Mouse (Mus musculus): ENCODE measurements around the gene Sptbn4. TPM values are rescaled to one million over a fixed set of nuclear protein-coding genes. Genes with fewer than 3 reads are reported as not detected.

Sptbn4 gene
- polyA plus RNA-seq, 1 experiment from 2014 or later, result 0.09 TPM

GRCm38 (mm10) chr7:27381560-27381959 is 65.9 kb downstream of the Sptbn4 start:
- no peak overlapping the region for H3K4me2 ChIP-seq
- no peaks in the 10 kb centered on the region for H3K36me3 ChIP-seq (replicated peaks)
- ATAC-seq (ENCODE audit: insufficient read depth), result no peak
- H3K27me3 ChIP-seq, result peaks cover 52% of the 10 kb centered on the region
- H3K4me1 ChIP-seq (replicated peaks), result peaks cover 14% of the 10 kb centered on the region
- 49% methylated on average over 4 of the region's 4 CpGs for WGBS (ENCODE audit: insufficient replicate concordance)
- no peak overlapping the region for H3K9ac ChIP-seq
- H3K9me3 ChIP-seq (replicated peaks), result no peaks in the 10 kb centered on the region
- no peak overlapping the region for H3K4me3 ChIP-seq (replicated peaks)
- no peak overlapping the region for H3K27ac ChIP-seq (replicated peaks)

GRCm38 (mm10) chr7:27381009-27381408 is 66.5 kb downstream of the Sptbn4 start:
- Histone ChIP-seq H3K4me1 (replicated peaks) (peaks cover 14% of the 10 kb centered on the region), H3K27ac (replicated peaks) (no peak overlapping the region), H3K9ac (no peak overlapping the region), H3K27me3 (peaks cover 58% of the 10 kb centered on the region), H3K4me3 (replicated peaks) (no peak overlapping the region), H3K9me3 (replicated peaks) (no peaks in the 10 kb centered on the region), H3K4me2 (no peak overlapping the region), H3K36me3 (replicated peaks) (no peaks in the 10 kb centered on the region)
- WGBS (ENCODE audit: insufficient replicate concordance), result 15% methylated on average over 1 of the region's 1 CpGs
- ATAC-seq (ENCODE audit: insufficient read depth), result no peak

GRCm38 (mm10) chr7:27379836-27380235 is 67.7 kb downstream of the Sptbn4 start:
- H3K36me3 ChIP-seq (replicated peaks), result no peaks in the 10 kb centered on the region
- H3K27ac ChIP-seq (replicated peaks), result no peak overlapping the region
- H3K27me3 ChIP-seq, result peaks cover 59% of the 10 kb centered on the region
- peaks cover 14% of the 10 kb centered on the region for H3K4me1 ChIP-seq (replicated peaks)
- WGBS (ENCODE audit: insufficient replicate concordance), result 73% methylated on average over 6 of the region's 6 CpGs
- H3K4me2 ChIP-seq, result no peak overlapping the region
- H3K9ac ChIP-seq, result no peak overlapping the region
- no peak for ATAC-seq (ENCODE audit: insufficient read depth)
- no peaks in the 10 kb centered on the region for H3K9me3 ChIP-seq (replicated peaks)
- H3K4me3 ChIP-seq (replicated peaks), result no peak overlapping the region

- 17% methylated on average over 4 of the region's 4 CpGs for WGBS (ENCODE audit: insufficient replicate concordance)
- no peak overlapping the region for H3K9ac ChIP-seq
- ATAC-seq (ENCODE audit: insufficient read depth), result no peak
- peaks cover 6% of the 10 kb centered on the region for H3K4me1 ChIP-seq (replicated peaks)
- H3K4me2 ChIP-seq, result no peak overlapping the region
- H3K27me3 ChIP-seq, result peaks cover 62% of the 10 kb centered on the region
- no peaks in the 10 kb centered on the region for H3K9me3 ChIP-seq (replicated peaks)
- no peak overlapping the region for H3K27ac ChIP-seq (replicated peaks)
- no peak overlapping the region for H3K4me3 ChIP-seq (replicated peaks)
- H3K36me3 ChIP-seq (replicated peaks), result no peaks in the 10 kb centered on the region
Measured at GRCm38 (mm10) chr7:27378431-27378830, 69.1 kb downstream of the Sptbn4 start.

GRCm38 (mm10) chr7:27375274-27375673 is 72.2 kb downstream of the Sptbn4 start:
- Histone ChIP-seq H3K36me3 (replicated peaks) (no peaks in the 10 kb centered on the region), H3K27me3 (peaks cover 86% of the 10 kb centered on the region), H3K9me3 (replicated peaks) (no peaks in the 10 kb centered on the region), H3K27ac (replicated peaks) (no peak overlapping the region), H3K4me3 (replicated peaks) (no peak overlapping the region), H3K4me2 (no peak overlapping the region), H3K4me1 (replicated peaks) (0 out of 2 replicates have a peak, but pooled peaks cover 4% of the 10 kb centered on the region), H3K9ac (no peak overlapping the region)
- no peak for ATAC-seq (ENCODE audit: insufficient read depth)
- WGBS (ENCODE audit: insufficient replicate concordance), result 2% methylated on average over 22 of the region's 22 CpGs

DNA sequence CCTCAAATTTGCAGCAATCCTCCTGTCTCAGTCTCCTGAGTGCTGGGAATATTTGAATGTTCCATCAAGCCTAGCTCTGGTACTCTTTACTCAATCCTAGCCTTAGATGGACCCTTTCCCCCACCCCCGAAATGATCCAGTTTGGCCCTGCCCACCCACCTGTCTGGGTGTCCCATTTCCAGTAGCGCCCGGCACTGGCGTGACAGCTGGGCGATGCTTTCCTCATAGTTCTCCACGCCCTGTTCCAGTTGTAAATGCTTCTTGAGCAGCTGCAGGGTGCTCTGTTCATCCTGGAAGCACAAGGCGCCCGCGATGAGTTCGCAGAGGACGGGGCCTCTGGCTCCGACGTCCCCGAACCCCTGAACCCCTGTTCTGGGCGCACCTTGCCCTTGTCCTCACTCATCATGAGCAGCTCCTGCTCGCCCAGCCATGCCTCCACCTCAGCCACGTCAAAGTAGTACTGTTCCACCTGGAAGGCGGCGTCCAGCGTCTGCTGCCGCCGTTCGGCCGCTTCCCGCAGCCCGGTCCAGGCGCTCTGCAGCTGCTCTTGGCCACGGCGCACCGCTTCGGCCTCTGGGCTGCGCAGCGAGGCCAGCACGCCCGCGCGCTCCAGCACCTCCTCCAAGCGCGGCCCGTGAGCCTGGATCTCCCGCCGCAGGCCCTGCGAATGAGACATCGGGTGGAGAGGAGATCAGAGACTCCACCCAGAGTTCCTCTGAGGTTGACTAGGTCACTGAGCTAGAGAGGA is 75.6 kb downstream of the Sptbn4 start:
- H3K4me3 ChIP-seq (replicated peaks), result no peak overlapping the region
- no peak overlapping the region for H3K4me2 ChIP-seq
- H3K36me3 ChIP-seq (replicated peaks), result no peaks in the 10 kb centered on the region
- no peaks in the 10 kb centered on the region for H3K9me3 ChIP-seq (replicated peaks)
- no peak for ATAC-seq (ENCODE audit: insufficient read depth)
- H3K27me3 ChIP-seq, result peaks cover 98% of the 10 kb centered on the region
- peaks cover 12% of the 10 kb centered on the region; the same call in 1 of the 2 replicates for H3K4me1 ChIP-seq (replicated peaks)
- H3K27ac ChIP-seq (replicated peaks), result no peak overlapping the region
- WGBS (ENCODE audit: insufficient replicate concordance), result 7% methylated on average over 44 of the region's 44 CpGs
- no peak overlapping the region for H3K9ac ChIP-seq

GRCm38 (mm10) chr7:27369111-27369510 is 78.4 kb downstream of the Sptbn4 start:
- WGBS (ENCODE audit: insufficient replicate concordance), result 61% methylated on average over 19 of the region's 19 CpGs
- H3K4me3 ChIP-seq (replicated peaks), result no peak overlapping the region
- H3K27me3 ChIP-seq, result peaks cover 100% of the 10 kb centered on the region

DNA sequence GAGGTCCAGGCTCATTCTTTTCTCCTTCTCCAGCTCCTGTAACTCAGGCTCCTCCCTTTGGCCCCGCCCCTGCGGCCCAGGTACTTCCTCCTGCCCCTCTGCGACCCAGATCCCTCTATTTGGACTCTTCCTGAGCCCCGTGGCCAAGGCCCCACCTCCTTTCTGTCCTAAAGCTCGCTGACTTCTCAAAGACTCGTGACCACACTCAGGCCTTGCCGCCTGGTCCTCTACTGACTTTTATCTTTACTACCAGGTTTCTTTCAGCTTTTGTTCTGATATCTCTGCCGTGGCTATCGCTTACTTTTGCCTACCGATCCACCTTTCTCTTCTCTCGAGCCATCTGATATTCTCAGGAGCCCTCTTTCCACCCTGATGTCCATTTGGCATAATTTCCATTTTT is 79.5 kb downstream of the Sptbn4 start:
- no peak for ATAC-seq (ENCODE audit: insufficient read depth)
- WGBS (ENCODE audit: insufficient replicate concordance), result 5% methylated on average over 11 of the region's 11 CpGs
- Histone ChIP-seq H3K27me3 (peaks cover 100% of the 10 kb centered on the region), H3K27ac (replicated peaks) (no peak overlapping the region), H3K4me3 (replicated peaks) (no peak overlapping the region), H3K36me3 (replicated peaks) (no peaks in the 10 kb centered on the region), H3K9me3 (replicated peaks) (no peaks in the 10 kb centered on the region), H3K9ac (no peak overlapping the region), H3K4me2 (no peak overlapping the region), H3K4me1 (replicated peaks) (peaks cover 21% of the 10 kb centered on the region; the same call in 1 of the 2 replicates)

More at GRCm38 (mm10) chr7:27369111-27369510, 78.4 kb downstream of the Sptbn4 start:
- ATAC-seq (ENCODE audit: insufficient read depth), result no peak
- no peak overlapping the region for H3K9ac ChIP-seq
- H3K9me3 ChIP-seq (replicated peaks), result no peaks in the 10 kb centered on the region
- H3K27ac ChIP-seq (replicated peaks), result no peak overlapping the region
- H3K4me1 ChIP-seq (replicated peaks), result peaks cover 16% of the 10 kb centered on the region; the same call in 1 of the 2 replicates
- no peaks in the 10 kb centered on the region for H3K36me3 ChIP-seq (replicated peaks)
- H3K4me2 ChIP-seq, result no peak overlapping the region

DNA sequence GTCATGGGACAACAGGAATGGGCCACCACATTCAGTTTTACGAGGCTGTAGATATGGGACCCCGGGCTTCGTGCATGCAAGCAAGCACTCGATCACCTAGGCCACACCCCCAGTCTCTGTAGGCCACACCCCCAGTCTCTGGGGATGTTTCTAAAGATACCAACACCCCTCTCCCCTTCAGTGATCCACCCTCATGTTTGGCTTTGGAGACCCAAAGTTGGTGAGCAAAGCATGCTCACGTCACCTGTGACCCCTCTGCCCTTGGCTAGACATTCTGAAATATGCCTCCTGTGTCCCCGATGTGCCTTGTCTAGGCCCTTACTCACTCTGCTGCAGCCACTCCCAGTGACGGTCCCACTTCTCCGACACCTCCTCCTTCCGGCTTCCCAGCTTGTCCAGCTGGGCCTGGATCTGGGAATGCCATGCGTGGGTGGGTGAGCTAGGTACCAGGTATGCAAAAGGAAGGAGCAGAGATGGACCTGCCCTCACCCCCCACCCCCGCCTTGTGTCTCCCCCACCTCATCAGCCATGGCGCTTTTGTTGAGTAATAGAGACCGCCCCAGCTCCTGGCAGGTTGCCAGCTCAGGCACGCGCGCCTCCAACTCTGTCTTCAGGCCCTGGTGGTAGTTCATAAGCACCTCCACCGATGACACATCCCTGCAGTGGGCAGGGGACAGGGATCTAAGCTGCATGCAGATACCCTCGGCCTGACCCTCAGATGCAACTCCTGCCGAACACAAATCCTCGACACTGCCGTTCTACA is 81.2 kb downstream of the Sptbn4 start:
- 41% methylated on average over 21 of the region's 21 CpGs for WGBS (ENCODE audit: insufficient replicate concordance)
- no peaks in the 10 kb centered on the region for H3K9me3 ChIP-seq (replicated peaks)
- H3K27ac ChIP-seq (replicated peaks), result no peak overlapping the region
- H3K4me2 ChIP-seq, result no peak overlapping the region
- no peaks in the 10 kb centered on the region for H3K36me3 ChIP-seq (replicated peaks)
- ATAC-seq (ENCODE audit: insufficient read depth), result no peak
- H3K4me1 ChIP-seq (replicated peaks), result peaks cover 25% of the 10 kb centered on the region
- H3K9ac ChIP-seq, result no peak overlapping the region
- no peak overlapping the region for H3K4me3 ChIP-seq (replicated peaks)
- peaks cover 98% of the 10 kb centered on the region for H3K27me3 ChIP-seq

DNA sequence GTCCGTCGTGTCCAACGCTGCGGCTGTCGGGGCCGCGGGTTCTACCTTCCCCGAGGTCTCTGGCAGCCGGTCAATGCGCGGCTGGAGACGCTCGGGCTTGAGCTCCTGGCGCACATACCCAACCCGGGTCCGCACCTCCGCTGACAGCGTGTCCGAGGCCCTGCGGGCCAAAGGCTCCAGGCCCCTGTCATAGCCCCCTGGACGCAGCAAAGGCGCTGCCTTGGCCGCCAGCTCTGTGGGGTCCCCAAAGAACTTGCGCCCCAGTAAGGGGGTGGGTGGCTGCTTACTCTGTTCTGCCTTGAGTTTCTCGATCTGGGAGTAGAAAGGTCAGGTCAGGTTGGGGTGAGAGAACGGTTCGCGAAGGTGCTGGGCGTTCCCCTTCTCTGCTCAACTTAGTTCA is 83.1 kb downstream of the Sptbn4 start:
- ATAC-seq (ENCODE audit: insufficient read depth), result no peak
- Histone ChIP-seq H3K9ac (no peak overlapping the region), H3K27me3 (peaks cover 83% of the 10 kb centered on the region), H3K27ac (replicated peaks) (no peak overlapping the region), H3K4me2 (peak overlapping the region; percentile 18; the same call in 1 of the 2 replicates), H3K4me3 (replicated peaks) (no peak overlapping the region), H3K36me3 (replicated peaks) (no peaks in the 10 kb centered on the region), H3K4me1 (replicated peaks) (peaks cover 32% of the 10 kb centered on the region), H3K9me3 (replicated peaks) (no peaks in the 10 kb centered on the region)
- WGBS (ENCODE audit: insufficient replicate concordance), result 6% methylated on average over 29 of the region's 29 CpGs

- H3K36me3 ChIP-seq (replicated peaks), result no peaks in the 10 kb centered on the region
- WGBS (ENCODE audit: insufficient replicate concordance), result under 1% methylated on average over 52 of the region's 52 CpGs
- peak overlapping the region; percentile 43; the same call in 1 of the 2 replicates for H3K9ac ChIP-seq
- H3K9me3 ChIP-seq (replicated peaks), result no peaks in the 10 kb centered on the region
- peak; percentile 89 for ATAC-seq (ENCODE audit: insufficient read depth)
- no peak overlapping the region for H3K27ac ChIP-seq (replicated peaks)
- H3K27me3 ChIP-seq, result peaks cover 70% of the 10 kb centered on the region
- peak overlapping the region; percentile 82 for H3K4me2 ChIP-seq
- peaks cover 40% of the 10 kb centered on the region for H3K4me1 ChIP-seq (replicated peaks)
- peak overlapping the region; percentile 48 for H3K4me3 ChIP-seq (replicated peaks)
Measured at GRCm38 (mm10) chr7:27361283-27361946, 86.1 kb downstream of the Sptbn4 start.
